Mouse (Mus musculus): ENCODE data around the gene B3gnt2.
"Not testable (repeated sequence)": the region's sequence is repeated elsewhere in the genome, so short reads cannot be mapped to it uniquely, and the experiment has no call there.

Gene B3gnt2

GRCm38 (mm10) chr11:22765425-22765824 is 95.3 kb downstream of the B3gnt2 start:
- DNase-seq, result no peak

- no peak for DNase-seq
These were observed 97.0 kb downstream of the B3gnt2 start for GRCm38 (mm10) chr11:22763556-22764295.

GRCm38 (mm10) chr11:22763055-22763454 is 97.7 kb downstream of the B3gnt2 start:
- peak in 1 of 2 experiments; percentile 24 for DNase-seq

GRCm38 (mm10) chr11:22762236-22762927 is 98.4 kb downstream of the B3gnt2 start:
- peak in 1 of 2 experiments; percentile 29 for DNase-seq

GRCm38 (mm10) chr11:22759783-22760182 is 101.0 kb downstream of the B3gnt2 start:
- DNase-seq, result no peak

GRCm38 (mm10) chr11:22756168-22756980 is 104.4 kb downstream of the B3gnt2 start:
- no peak for DNase-seq

- DNase-seq, result no peak
These were observed 105.6 kb downstream of the B3gnt2 start for GRCm38 (mm10) chr11:22755180-22755579.

GRCm38 (mm10) chr11:22752596-22752995 is 108.2 kb downstream of the B3gnt2 start:
- no peak for DNase-seq

- no peak for DNase-seq
These were observed 109.2 kb downstream of the B3gnt2 start for GRCm38 (mm10) chr11:22751592-22751991.

GRCm38 (mm10) chr11:22747406-22747805 is 113.4 kb downstream of the B3gnt2 start:
- DNase-seq, result no peak

GRCm38 (mm10) chr11:22745356-22745755 is 115.4 kb downstream of the B3gnt2 start:
- DNase-seq, result no peak

GRCm38 (mm10) chr11:22743561-22744269 is 117.0 kb downstream of the B3gnt2 start:
- DNase-seq, result no peak

GRCm38 (mm10) chr11:22741998-22742626 is 118.6 kb downstream of the B3gnt2 start:
- no peak for DNase-seq

- DNase-seq, result no peak
These were observed 119.3 kb downstream of the B3gnt2 start for GRCm38 (mm10) chr11:22741436-22741835.

GRCm38 (mm10) chr11:22739497-22740288 is 121.1 kb downstream of the B3gnt2 start:
- no peak for DNase-seq

- no peak for DNase-seq
These were observed 124.1 kb downstream of the B3gnt2 start for GRCm38 (mm10) chr11:22736521-22737225.

- not testable (repeated sequence) for DNase-seq
These were observed 125.6 kb downstream of the B3gnt2 start for GRCm38 (mm10) chr11:22735128-22735527.

GRCm38 (mm10) chr11:22733936-22734335 is 126.8 kb downstream of the B3gnt2 start:
- DNase-seq, result peak; percentile 66 to 80

- no peak for DNase-seq
These were observed 127.9 kb downstream of the B3gnt2 start for GRCm38 (mm10) chr11:22732907-22733306.

- no peak for DNase-seq
These were observed 137.7 kb downstream of the B3gnt2 start for GRCm38 (mm10) chr11:22723096-22723495.

- DNase-seq, result no peak
These were observed 140.7 kb downstream of the B3gnt2 start for GRCm38 (mm10) chr11:22720096-22720495.
